Mouse (Mus musculus): ENCODE measurements around the gene 6430550D23Rik.
A peak's percentile ranks its signal among the peaks of the same experiment; 100 is the strongest.
"Not testable (repeated sequence)": the region's sequence is repeated elsewhere in the genome, so short reads cannot be mapped to it uniquely, and the experiment has no call there.

Gene 6430550D23Rik

DNA sequence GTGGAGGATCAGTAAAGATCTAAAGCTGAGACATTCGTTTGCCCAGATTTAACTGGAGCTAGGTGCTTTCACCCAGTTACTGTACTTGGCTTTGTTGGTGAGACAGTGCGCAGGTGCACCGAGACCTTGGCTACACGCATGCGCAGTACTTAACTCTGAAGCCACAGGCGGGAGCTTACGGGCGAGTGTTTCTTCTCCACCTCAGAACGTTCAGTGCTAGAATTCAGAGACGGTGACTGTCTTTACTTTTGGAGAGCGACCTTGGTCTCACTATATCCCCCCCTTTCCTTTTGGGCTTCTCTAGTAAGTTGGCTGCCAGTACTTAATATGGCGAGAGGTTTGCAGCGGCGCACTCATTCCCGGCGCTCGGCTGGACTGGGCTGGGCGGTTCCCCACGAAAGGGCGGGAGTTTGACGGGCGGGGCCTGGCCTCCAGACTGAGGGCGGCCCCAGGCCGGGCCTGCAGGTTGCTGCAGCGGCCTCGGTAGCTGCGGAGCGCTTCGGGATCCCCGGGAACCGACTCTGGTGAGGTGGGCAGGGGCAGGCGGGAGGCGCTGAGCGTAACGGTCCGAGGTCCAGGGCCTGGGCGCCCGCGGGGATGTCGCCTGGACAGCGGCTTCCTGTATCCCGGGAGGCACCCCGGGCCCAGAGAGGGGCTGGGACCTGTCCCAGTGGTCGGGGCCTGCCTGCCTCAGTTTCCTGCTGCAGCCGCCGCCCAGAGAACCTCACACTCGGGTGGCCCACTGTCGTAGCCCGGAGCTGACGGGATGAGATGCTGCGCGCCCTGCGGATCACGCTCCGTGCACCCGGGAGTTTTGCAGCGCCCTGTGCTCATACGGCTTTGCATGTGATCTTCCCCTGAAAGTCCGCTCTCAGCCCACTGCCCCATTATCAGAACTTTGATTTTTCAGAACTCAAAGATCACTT is 51.4 kb downstream of the 6430550D23Rik start, which contains the start of gene Cep250:
TSS of gene Cep250 (plus strand) at position 325 of the 926 bp plus-strand sequence.
- DNase-seq (ENCODE audit: low read depth): peak; percentile 77

DNA sequence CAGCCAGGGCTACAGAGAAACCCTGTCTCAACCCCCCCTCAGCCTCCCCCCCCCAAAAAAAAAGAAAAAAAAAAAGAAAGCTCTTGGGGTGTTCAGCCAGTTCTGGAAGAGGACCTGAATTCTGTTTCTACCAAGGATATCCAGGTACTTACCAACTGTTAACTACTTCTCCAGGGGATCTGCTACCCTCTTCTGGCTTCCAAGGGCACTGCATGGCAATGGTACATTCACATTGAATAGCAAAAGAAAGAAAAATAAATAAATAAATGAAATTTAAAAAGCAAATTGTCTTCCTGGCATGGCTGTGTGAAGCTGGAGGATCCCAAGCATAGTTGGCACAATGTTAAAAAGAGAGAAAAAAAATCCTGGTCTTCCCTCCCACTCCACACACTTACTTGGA is 55.8 kb downstream of the 6430550D23Rik start:
- no peak for DNase-seq (ENCODE audit: low read depth)

- no peak for DNase-seq (ENCODE audit: low read depth)
These were observed 58.4 kb downstream of the 6430550D23Rik start for GRCm38 (mm10) chr2:155949362-155949761.

- DNase-seq (ENCODE audit: low read depth): no peak
These were observed 60.3 kb downstream of the 6430550D23Rik start for GRCm38 (mm10) chr2:155947390-155948002.

DNA sequence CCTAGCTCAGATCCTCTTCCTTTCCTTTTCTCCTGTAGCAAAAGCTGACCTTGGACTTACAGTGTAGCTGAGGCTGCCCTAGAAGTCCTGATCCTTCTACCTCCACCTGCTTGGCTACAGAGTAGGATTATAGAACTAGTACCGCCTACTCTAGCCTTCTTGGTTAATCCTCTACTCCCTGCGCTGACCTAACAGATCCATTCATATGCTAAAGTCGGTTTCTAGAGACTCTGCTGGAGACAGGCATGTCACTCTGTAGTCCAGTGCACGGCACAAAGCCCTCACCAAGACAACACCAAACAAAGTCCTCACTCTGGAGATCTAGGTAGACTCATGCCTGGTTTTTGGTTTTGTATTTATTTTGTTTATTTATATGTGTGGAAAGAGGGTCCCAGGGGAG is 61.3 kb downstream of the 6430550D23Rik start:
- no peak for DNase-seq (ENCODE audit: low read depth)

GRCm38 (mm10) chr2:155946069-155946468 is 61.7 kb downstream of the 6430550D23Rik start:
- peak; percentile 79 for DNase-seq (ENCODE audit: low read depth)

DNA sequence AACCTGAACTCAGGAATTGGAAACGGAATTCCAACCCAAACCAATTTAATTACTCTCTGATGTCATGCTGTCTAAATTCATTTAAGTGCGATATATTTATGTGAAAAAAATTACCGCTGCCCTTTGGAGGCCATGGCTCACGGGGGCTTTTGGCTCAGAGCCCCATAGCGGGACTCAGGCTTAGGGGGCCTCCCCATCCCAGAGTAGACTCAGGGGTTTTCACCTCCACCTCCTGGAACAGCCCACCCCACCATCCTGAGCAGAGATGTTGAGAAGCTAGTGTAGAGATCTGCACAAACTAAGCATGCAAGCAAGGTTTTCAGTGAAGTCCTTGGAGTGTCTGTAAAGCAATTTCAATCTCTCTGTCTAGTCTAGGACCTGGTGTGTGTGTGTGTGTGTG is 62.2 kb downstream of the 6430550D23Rik start:
- DNase-seq (ENCODE audit: low read depth): no peak

- DNase-seq (ENCODE audit: low read depth): no peak
These were observed 62.7 kb downstream of the 6430550D23Rik start, which contains the start of gene Gdf5 for GRCm38 (mm10) chr2:155945124-155945523. Gene Gdf5, minus strand, starts transcription at chr2:155945367.

GRCm38 (mm10) chr2:155944685-155945084 is 63.1 kb downstream of the 6430550D23Rik start:
- DNase-seq (ENCODE audit: low read depth): no peak

DNA sequence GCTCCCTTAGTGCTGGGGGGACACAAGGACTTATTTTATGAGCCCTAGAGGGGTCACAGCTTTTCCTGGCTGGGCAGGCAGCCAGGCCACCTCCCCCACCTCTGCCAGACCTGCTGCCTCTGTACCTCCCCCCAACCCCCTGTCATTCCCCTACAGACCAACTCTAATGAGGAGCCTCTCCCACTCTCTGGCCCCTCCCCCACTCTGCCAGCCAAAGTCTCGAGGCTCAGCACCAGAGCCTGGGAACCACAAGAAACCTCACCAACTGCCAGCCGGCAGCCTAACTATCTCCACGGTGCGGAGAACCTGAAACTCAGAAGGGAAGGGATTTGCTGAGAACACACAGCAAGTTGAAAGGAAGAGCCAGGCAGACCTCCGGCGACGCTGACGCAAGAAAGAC is 64.3 kb downstream of the 6430550D23Rik start:
- no peak for DNase-seq (ENCODE audit: low read depth)

DNA sequence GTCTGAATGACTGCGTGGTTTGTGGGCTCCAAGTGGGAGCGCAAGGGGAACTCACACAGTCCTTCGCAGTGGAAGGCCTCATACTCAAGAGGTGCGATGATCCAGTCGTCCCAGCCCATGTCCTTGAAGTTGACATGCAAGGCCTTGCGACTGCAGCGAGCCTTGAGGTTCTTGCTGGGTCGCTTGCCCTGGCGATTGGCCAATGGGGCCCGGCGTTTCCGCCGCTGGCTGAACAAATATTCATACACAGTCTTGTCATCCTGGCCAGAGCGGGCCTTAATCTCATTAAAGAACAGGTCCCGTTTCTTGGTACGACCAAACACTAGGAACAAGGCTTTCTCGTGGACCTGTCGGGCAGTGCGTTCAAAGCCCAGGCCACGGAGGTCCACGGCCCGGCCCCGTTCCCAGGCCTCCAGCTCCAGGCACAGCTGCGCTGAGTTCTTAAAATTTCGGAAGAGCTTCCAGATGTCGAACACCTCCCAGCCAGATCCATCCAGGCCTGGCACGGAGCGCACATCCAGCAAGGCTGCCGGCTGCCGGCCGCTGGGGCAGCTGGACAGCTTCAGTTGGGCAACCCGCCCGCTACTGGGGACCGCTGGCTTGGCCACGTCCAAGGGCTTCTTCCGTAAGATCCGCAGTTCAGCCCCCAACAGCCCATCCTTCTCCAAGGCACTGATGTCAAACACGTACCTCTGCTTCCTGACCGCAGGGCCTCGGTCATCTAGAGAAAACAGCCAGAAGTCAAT is 65.9 kb downstream of the 6430550D23Rik start:
- DNase-seq (ENCODE audit: low read depth): no peak

- no peak for DNase-seq (ENCODE audit: low read depth)
These were observed 67.1 kb downstream of the 6430550D23Rik start, which contains the start of gene Gm15557 for GRCm38 (mm10) chr2:155940681-155941080. Gene Gm15557, plus strand, starts transcription at chr2:155940728.

- DNase-seq (ENCODE audit: low read depth): no peak
These were observed 67.8 kb downstream of the 6430550D23Rik start for GRCm38 (mm10) chr2:155939897-155940529.

- DNase-seq (ENCODE audit: low read depth): peak; percentile 97
These were observed 78.0 kb downstream of the 6430550D23Rik start, which contains the start of gene Uqcc1 for GRCm38 (mm10) chr2:155929531-155930442. Gene Uqcc1, minus strand, starts transcription at chr2:155930310.

DNA sequence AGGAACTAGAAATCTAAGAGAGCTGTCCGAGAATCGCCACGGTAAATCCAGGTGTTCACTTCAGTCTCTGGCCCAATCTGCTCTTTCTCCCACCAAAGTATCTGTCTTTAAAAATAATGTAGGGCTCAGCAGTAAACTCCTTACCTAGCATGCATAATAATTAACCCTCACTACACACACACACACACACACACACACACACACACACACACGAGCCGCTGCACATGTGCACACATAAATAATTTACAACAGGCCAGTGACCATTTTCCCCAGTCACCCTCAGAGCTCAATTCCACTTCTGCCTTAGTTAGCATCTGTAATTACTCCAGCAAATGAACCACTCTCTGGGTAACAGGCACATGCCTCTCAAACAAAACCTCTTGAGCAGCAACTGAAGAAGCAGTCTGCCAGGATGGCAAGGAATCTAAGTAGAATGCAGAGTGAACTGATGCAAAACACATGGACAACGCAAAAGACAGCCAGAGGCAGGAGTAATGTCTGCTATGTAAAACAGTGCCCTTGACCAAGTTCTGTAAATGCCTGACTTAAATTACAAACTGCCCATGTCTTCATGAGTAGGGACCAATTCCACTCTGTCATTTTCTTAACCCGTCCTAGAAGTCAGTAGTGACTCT is 78.9 kb downstream of the 6430550D23Rik start:
- no peak for DNase-seq (ENCODE audit: low read depth)

DNA sequence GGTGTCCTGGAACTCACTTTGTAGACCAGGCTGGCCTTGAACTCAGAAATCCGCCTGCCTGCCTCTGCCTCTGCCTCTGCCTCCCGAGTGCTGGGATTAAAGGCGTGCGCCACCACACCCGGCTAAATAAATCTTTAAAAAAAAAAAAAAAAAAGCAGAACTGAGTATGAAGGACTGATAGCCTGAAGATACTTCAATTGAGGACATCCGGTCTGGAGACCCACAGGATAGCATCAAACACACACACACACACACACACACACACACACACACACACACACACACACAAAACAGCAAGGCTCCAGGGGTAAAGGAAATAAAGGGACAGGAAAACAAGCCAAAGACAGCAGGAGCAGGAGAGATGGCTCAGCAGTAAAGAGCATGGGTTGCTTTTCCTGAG is 82.6 kb downstream of the 6430550D23Rik start:
- not testable (repeated sequence) for DNase-seq (ENCODE audit: low read depth)

Measured in c-Kit-positive CD71-positive TER-119-negative erythroid progenitor cells, embryonic 14.5 days (primary cell).